Mouse (Mus musculus): ENCODE data around the gene 4930469K13Rik. TPM values are rescaled to one million over a fixed set of nuclear protein-coding genes. Genes with fewer than 3 reads are reported as not detected.

4930469K13Rik gene
- total and polyA plus RNA-seq, 3 experiments, result 0.23 to 0.29 TPM; not detected in 1

- no peak for TF ChIP-seq POLR2AphosphoS5 (IDR thresholded peaks at IDR 0.05; ENCODE audit: borderline replicate concordance, low read depth, low read length)
- TF ChIP-seq MYB (IDR thresholded peaks at IDR 0.05; ENCODE audit: low read depth, low read length), result no peak
- TF ChIP-seq E2F4 (IDR thresholded peaks at IDR 0.05; ENCODE audit: borderline replicate concordance, low read depth, low read length), result no peak
- TF ChIP-seq SMC3 (IDR thresholded peaks at IDR 0.05; ENCODE audit: low read depth, low read length), result peak; percentile 92
- no peak for TF ChIP-seq MAX (IDR thresholded peaks at IDR 0.05; ENCODE audit: low read length)
- peak; percentile 81 for TF ChIP-seq ZC3H11A (IDR thresholded peaks at IDR 0.05; ENCODE audit: low read depth, low read length)
- no peak for TF ChIP-seq POLR2A (IDR thresholded peaks at IDR 0.05; ENCODE audit: control insufficient read depth in 1 of 2, insufficient read depth in 1 of 2, low read depth in 1 of 2, low read length in 2 of 2, poor library complexity in 1 of 2)
- no peak for TF ChIP-seq GATA1 (IDR thresholded peaks at IDR 0.05; ENCODE audit: low read depth, low read length)
- TF ChIP-seq EP300 (IDR thresholded peaks at IDR 0.05; ENCODE audit: low read depth in 1 of 2, low read length in 2 of 2), result no peak
- no peak for TF ChIP-seq HCFC1 (IDR thresholded peaks at IDR 0.05; ENCODE audit: low read depth, low read length)
Observed at GRCm38 (mm10) chr11:33958713-33959112, 139.6 kb downstream of the 4930469K13Rik start (continued).

DNA sequence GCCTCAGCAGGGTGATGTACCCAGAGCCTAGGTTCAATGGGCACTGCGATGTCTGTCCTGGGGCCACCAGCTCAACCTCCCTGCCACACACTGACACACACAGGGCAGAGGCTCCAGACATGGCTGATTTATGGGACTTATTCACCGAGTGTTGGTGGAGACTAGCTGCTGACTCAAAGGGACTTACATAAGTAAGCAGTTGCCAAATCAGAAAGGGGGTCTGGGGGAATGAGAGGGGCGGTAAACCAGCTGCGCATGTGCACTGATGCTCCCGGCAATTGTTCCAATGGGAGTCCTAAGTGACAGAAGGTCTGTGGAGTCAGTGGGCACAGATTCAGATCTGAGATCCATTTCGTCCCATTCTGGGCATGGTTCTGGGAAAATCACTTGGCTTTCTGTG is 140.8 kb downstream of the 4930469K13Rik start:
- Histone ChIP-seq H3K27ac (ENCODE audit: control insufficient read depth, low read depth, low read length) (no peak overlapping the region), H3K27me3 (ENCODE audit: control insufficient read depth in 1 of 2, insufficient read depth in 2 of 2, low read length in 2 of 2) (no peaks in the 10 kb centered on the region), H3K36me3 (ENCODE audit: control insufficient read depth in 1 of 2, insufficient read depth in 2 of 2, low read length in 2 of 2) (no peaks in the 10 kb centered on the region), H3K79me2 (ENCODE audit: control insufficient read depth, insufficient read depth, low read length, poor library complexity) (no peaks in the 10 kb centered on the region), H3K9ac (ENCODE audit: control insufficient read depth, low read depth, low read length, poor library complexity, severe bottlenecking) (no peak overlapping the region), H3K9me3 (replicated peaks; ENCODE audit: insufficient read depth, low read length) (no peaks in the 10 kb centered on the region), H3K4me3 (ENCODE audit: control insufficient read depth in 1 of 2, insufficient read depth in 1 of 2, low read depth in 2 of 2, low read length in 2 of 2) (no peak overlapping the region), H3K4me1 (ENCODE audit: control insufficient read depth in 1 of 2, insufficient read depth in 2 of 2, low read length in 2 of 2) (peaks cover 0 to 7% of the 10 kb centered on the region in 2 experiments; a peak in 1 of 4 replicates)
- no peak for TF ChIP-seq JUND (IDR thresholded peaks at IDR 0.05; ENCODE audit: low read depth, low read length)
- TF ChIP-seq USF2 (IDR thresholded peaks at IDR 0.05; ENCODE audit: borderline replicate concordance in 1 of 2, insufficient read depth in 1 of 2, low read depth in 1 of 2, low read length in 2 of 2), result no peak
- no peak for TF ChIP-seq ZKSCAN1 (IDR thresholded peaks at IDR 0.05; ENCODE audit: low read depth, low read length)
- TF ChIP-seq NELFE (IDR thresholded peaks at IDR 0.05; ENCODE audit: low read depth, low read length), result no peak
- TF ChIP-seq TAL1 (IDR thresholded peaks at IDR 0.05; ENCODE audit: low read length), result no peak
- no peak for DNase-seq (ENCODE audit: low read depth, low spot score)

DNA sequence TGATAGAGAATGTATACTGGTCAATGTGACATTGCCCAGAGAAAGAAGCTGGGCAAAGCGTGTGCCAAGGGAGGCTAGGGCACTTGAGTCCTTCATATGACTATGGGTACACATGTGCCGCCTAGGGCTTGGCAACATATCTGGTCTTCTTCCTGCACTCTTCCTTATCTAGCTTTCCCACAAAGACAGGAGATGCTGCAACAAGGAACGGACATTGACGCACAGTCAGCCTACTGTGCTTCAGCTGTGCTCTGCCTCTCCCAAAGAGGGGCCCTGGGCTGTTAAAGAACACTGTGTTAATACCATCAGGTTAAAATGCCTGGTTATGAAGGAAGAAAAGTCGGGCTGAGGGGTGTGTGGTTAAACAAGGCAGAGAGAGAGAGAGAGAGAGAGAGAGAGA is 141.7 kb downstream of the 4930469K13Rik start:
- no peaks in the 10 kb centered on the region for H3K36me3 ChIP-seq (ENCODE audit: control insufficient read depth in 1 of 2, insufficient read depth in 2 of 2, low read length in 2 of 2)
- no peak overlapping the region for H3K4me3 ChIP-seq (ENCODE audit: control insufficient read depth in 1 of 2, insufficient read depth in 1 of 2, low read depth in 2 of 2, low read length in 2 of 2)
- peaks cover 0 to 7% of the 10 kb centered on the region in 2 experiments; a peak in 1 of 4 replicates for H3K4me1 ChIP-seq (ENCODE audit: control insufficient read depth in 1 of 2, insufficient read depth in 2 of 2, low read length in 2 of 2)
- no peaks in the 10 kb centered on the region for H3K27me3 ChIP-seq (ENCODE audit: control insufficient read depth in 1 of 2, insufficient read depth in 2 of 2, low read length in 2 of 2)
- H3K27ac ChIP-seq (ENCODE audit: control insufficient read depth, low read depth, low read length), result no peak overlapping the region
- H3K9ac ChIP-seq (ENCODE audit: control insufficient read depth, low read depth, low read length, poor library complexity, severe bottlenecking), result no peak overlapping the region
- no peak for DNase-seq (ENCODE audit: low read depth, low spot score)
- TF ChIP-seq EP300 (IDR thresholded peaks at IDR 0.05; ENCODE audit: low read depth in 1 of 2, low read length in 2 of 2) (peak; percentile 33 to 34; a peak in 2 of 4 replicates), ZKSCAN1 (IDR thresholded peaks at IDR 0.05; ENCODE audit: low read depth, low read length) (peak; percentile 93), TCF12 (IDR thresholded peaks at IDR 0.05; ENCODE audit: low read depth, low read length) (peak; percentile 15; the same call in 1 of the 2 replicates), NRF1 (IDR thresholded peaks at IDR 0.05; ENCODE audit: insufficient read depth, low read depth, low read length, poor library complexity, severe bottlenecking) (no peak)
- H3K9me3 ChIP-seq (replicated peaks; ENCODE audit: insufficient read depth, low read length), result no peaks in the 10 kb centered on the region
- H3K79me2 ChIP-seq (ENCODE audit: control insufficient read depth, insufficient read depth, low read length, poor library complexity), result no peaks in the 10 kb centered on the region

Data from MEL (cell line).